Mouse (Mus musculus) retina, postnatal 7 days (tissue): ENCODE measurements around the gene F11.

ENCODE experiments used
- DNase-seq: peaks from one replicate; pipeline ENCODE4 v3.0.0-alpha.2; 2012; ENCODE audit warnings: low read depth, low spot score

Gene F11

GRCm38 (mm10) chr8:45261920-45262319 is at the start of gene F11:
TSS of gene F11 (minus strand) at chr8:45262031.
- DNase-seq, result no peak

GRCm38 (mm10) chr8:45310967-45311366 is 49.1 kb upstream of the F11 start:
- no peak for DNase-seq

- DNase-seq, result no peak
These were observed 46.5 kb upstream of the F11 start, which contains the start of gene Gm45753 for GRCm38 (mm10) chr8:45308366-45308765. TSS of gene Gm45753 (minus strand) at chr8:45308466.

- no peak for DNase-seq
These were observed 43.6 kb upstream of the F11 start for GRCm38 (mm10) chr8:45305479-45305878.

GRCm38 (mm10) chr8:45304354-45304753 is 42.5 kb upstream of the F11 start:
- no peak for DNase-seq

- DNase-seq, result no peak
These were observed 40.6 kb upstream of the F11 start for GRCm38 (mm10) chr8:45302390-45302789.

GRCm38 (mm10) chr8:45295276-45295675 is 33.4 kb upstream of the F11 start:
- no peak for DNase-seq

GRCm38 (mm10) chr8:45294687-45295086 is 32.9 kb upstream of the F11 start, which contains the start of gene Klkb1:
TSS of gene Klkb1 (minus strand) at chr8:45294859.
- no peak for DNase-seq

- no peak for DNase-seq
These were observed 30.0 kb upstream of the F11 start for GRCm38 (mm10) chr8:45291790-45292189.

GRCm38 (mm10) chr8:45281630-45282029 is 19.8 kb upstream of the F11 start:
- DNase-seq, result no peak

- DNase-seq, result no peak
These were observed 15.6 kb upstream of the F11 start for GRCm38 (mm10) chr8:45277453-45277852.

- no peak for DNase-seq
These were observed 12.5 kb upstream of the F11 start for GRCm38 (mm10) chr8:45274317-45274716.

- DNase-seq, result no peak
These were observed 7.2 kb upstream of the F11 start for GRCm38 (mm10) chr8:45269056-45269455.

GRCm38 (mm10) chr8:45268485-45268884 is 6.7 kb upstream of the F11 start:
- DNase-seq, result no peak

- DNase-seq, result no peak
These were observed 6.0 kb upstream of the F11 start for GRCm38 (mm10) chr8:45267611-45268391.

GRCm38 (mm10) chr8:45266993-45267392 is 5.2 kb upstream of the F11 start:
- no peak for DNase-seq

GRCm38 (mm10) chr8:45264918-45265317 is 3.1 kb upstream of the F11 start:
- no peak for DNase-seq

GRCm38 (mm10) chr8:45262851-45263250 is 1.0 kb upstream of the F11 start:
- DNase-seq, result no peak

- no peak for DNase-seq
These were observed 3.4 kb downstream of the F11 start for GRCm38 (mm10) chr8:45258421-45258820.

- no peak for DNase-seq
These were observed 6.8 kb downstream of the F11 start for GRCm38 (mm10) chr8:45255040-45255439.

- no peak for DNase-seq
These were observed 7.5 kb downstream of the F11 start for GRCm38 (mm10) chr8:45254194-45254842.

GRCm38 (mm10) chr8:45253586-45253985 is 8.2 kb downstream of the F11 start:
- DNase-seq, result no peak

- no peak for DNase-seq
These were observed 8.7 kb downstream of the F11 start for GRCm38 (mm10) chr8:45253111-45253510.
